Mouse (Mus musculus) left cerebral cortex, postnatal 25 days (tissue): ENCODE measurements at regions not wholly inside any gene's neighbourhood (a gene's known extent, or its start where the extent isn't known, plus 50 kb on each side); places are given as distances from the start of the nearest gene placed in this dataset.
"Not testable (repeated sequence)": the region's sequence is repeated elsewhere in the genome, so short reads cannot be mapped to it uniquely, and the experiment has no call there.

Experiments used
- DNase-seq, 2 experiments: peaks; one replicate each; pipeline ENCODE4 v3.0.0; 2022; ENCODE audit warnings: low spot score in 2 of 2, mixed read lengths in 1 of 2
- intact Hi-C: fragments of 180-260 bp; cut with DNase I; formaldehyde crosslinking; loops from one replicate; pipeline ENCODE4 v1.15.1; 2025

DNA sequence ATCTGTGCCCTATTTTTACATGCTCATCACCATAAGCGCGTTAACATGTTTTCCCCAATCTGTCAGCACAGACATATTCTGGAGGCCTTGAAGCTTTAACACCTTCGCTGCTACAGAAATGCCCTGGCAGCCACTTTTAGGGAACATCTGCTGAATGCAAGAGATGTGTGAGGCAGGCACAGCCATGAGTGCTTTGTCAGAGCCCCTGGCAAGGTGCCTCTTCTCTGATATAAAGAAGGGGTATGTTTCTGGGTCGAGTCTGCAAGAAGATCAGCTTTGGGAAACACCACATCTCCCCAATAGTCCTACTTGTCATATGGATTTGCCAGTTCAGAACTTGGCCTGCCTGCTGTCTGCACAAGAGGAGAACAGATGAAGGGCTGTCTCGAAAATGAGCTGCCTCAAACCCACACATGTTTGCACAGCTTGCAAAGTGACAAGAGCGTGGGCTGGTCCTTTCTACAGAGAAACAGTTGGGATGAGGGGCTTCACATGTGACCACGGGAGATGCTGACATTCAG is 1263.3 kb upstream of the Klhl29 start:
- intact Hi-C loops, result loop anchor here (1.0 to 2.0 kb wide), 7 partner anchors 59 to 884 kb away; no protein-coding TSS in a partner anchor
- peak; percentile 80 to 96 for DNase-seq

DNA sequence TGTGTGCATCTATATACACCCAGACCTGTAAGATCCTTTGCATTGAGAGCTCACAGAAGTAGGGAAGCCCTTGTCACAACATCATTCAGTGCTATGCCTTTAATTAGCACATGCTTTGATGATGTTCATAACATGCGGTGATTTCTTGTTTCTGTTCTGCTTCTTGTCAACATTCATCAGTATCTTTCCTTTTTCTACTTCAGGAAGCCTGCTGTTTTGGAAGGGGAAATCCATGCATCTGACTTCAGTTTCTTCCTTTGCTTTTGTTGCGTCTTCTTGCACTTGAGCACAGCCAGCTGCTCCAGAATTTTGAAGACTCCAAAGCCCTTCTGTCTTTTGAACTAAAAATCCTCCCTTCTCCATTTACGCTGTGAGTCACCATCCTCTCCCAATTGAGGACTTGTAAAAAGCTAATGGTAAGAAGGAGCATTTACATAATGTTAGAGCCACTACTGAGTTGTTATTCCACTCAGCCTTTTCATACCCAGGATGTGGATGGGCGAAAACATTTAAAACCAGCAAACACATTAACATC is 1262.4 kb upstream of the Klhl29 start:
- intact Hi-C loops, result loop anchor here (1.0 to 2.0 kb wide), 4 partner anchors 58 to 883 kb away; no protein-coding TSS in a partner anchor
- peak; percentile 21 to 86 for DNase-seq

DNA sequence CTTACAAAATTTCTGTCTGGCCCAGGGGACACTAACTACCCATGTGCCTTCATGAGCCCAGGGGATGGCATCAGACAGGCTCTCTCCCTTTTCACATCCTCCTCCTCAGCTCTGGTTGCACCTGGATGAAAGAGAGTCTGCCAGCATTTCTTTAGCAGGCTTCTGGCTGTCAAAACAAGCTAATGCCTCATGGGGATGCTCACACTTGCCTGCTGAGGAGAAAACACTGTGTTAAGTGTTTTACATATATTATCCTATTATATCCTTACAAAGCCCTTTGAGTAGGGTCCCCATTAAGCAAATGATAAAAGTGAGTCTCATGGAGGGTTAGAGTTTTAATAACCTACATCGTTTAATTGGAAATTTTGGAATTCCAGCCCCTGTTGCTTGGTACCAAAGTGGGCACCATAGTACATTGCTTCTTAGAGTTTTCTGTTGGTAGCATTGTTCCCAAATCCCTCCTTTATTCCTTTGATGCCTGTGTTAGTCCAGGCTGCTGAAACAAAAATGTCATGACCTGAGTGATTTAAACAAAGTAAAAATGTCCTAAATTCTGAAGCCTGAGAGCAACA is 1247.2 kb upstream of the Klhl29 start:
- DNase-seq, result no peak
- intact Hi-C loops, result no loop called here

DNA sequence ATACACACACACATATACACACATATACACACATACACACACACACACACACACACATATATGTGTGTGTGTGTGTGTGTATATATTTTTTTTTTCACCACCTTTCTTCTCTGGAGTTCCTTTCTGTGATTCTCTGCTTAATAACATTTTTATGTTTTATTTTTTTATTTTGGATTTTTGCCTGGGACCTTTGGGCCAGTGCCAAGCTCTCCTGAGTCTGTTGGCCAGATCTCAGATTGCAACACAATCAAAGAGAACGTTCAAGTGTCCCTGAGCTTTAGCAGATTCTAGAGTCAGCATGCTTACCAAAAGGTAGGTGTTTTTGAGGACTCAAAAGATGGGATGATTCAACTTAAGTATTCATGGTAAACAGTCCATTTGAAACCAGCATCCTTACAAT is 1225.6 kb upstream of the Klhl29 start:
- no peak for DNase-seq
- intact Hi-C loops, result no loop called here

DNA sequence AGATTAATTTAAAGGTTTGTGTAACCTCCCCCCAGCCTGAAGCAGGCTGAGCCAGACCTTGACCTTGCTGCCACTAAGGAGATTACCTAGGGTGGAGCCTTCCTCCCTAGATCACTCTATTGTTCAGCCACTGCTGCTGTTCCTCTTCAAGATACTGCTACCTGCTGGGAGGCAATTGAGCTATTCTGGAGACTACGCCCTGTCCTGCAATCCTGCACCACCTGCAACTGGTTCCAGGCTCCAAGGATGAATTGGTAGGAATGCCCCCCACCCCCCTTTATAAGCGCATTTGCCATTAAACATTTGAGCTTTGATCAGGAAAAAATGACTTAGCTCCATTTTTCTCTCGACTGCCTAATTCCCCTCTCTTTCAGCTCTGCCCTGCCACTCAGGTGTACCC is 1220.0 kb upstream of the Klhl29 start:
- DNase-seq, intact Hi-C loops: not testable (repeated sequence)

DNA sequence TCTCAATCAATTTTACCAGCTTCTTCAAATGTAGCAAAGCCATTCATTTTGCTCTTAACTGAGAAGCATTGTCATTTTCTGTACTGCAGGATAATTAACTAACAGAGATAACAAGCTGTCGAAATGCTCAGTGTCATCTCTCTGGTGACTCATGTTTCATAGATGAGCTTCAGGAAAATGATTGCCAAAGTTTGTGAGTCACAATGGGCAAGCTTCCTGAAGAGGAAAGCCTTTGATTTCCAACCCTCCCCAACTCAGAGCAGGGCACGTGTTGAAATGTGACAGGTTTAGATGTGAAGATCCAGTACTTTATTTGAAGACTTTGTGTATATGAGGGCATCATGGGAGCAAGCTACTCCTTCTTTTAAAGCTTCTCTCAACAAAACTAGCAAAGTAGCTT is 1214.7 kb upstream of the Klhl29 start:
- DNase-seq, result peak in 1 of 2 experiments; percentile 24

DNA sequence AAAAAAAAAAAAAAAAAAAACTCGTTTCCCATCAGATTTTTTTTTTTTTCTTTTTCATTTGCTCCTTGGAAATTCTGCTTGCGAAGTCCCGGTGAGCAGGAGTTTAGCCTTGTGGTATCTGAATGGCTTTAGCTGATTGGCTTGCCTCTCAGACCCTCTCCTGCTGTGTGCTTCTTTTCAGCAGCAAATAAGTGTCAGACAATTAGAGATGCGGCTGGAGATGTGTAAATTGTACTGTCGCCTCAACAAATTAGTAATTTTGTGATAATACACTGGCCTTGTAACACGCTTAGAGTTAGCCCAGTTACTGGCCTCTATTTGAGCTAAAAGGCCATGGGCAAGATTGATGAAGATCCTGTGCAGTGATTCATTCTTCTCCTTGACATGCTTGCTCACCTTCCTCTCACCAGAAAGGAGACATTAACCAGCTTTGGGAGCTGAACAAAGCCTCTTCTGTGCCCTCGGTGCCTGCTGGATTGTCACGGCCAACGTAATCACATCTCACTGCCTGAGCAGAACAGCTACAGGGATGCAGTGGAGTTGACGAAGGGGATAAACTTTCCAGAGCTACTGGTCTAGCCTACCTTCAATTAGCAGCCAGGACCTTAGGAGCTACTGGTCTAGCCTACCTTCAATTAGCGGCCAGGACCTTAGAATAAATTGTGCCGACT is 1212.7 kb upstream of the Klhl29 start:
- intact Hi-C loops, result no loop called here

More for the DNA sequence above, 1214.7 kb upstream of the Klhl29 start:
- intact Hi-C loops, result no loop called here

DNA sequence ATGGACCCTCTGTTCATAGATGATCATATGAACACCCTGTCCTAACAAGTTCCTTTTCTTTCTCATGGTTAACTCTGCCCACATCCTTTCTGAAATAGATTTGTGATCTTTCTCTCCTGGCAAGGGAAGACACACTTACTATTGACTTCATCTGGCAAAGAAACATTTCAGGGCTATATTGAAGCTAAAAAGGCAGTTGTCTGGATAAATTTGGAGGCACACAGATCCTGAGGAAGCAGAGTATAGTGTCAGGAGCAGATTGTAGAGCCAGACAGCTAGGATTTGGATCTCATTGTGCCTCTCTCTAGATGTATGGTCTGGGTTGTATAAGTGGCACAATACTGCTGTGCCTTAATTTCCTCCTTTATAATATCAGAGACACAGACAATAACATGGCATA is 1204.7 kb upstream of the Klhl29 start:
- intact Hi-C loops, result loop anchor here (1.0 kb wide), 1 partner anchor 58 kb away; no protein-coding TSS in a partner anchor
- DNase-seq, result peak; percentile 14 to 86

More for the DNA sequence above, 1212.7 kb upstream of the Klhl29 start:
- no peak for DNase-seq

DNA sequence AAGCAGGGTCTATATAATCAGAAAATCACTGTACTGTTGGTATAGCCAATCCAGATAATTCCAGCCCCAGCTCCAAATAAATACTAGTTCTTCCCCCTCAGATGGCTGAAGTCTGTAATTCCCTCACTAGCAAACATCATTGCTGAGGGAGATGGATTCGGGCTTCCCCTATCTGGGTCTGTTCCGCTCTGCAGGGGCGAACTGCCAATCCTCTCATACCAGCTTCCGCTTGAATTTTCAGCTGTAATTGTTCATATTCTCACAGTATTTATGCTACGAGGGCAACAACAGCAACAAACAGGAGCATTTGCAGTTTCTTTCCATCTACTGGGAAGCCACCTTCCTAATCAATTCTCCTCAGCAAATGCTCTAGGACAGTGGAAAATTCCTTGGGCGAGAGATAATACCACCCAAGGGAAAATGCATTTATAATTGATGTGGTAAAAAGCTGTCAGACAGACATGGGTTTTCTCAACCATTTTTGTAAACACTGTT is 1201.4 kb upstream of the Klhl29 start:
- intact Hi-C loops, result no loop called here
- DNase-seq, result peak in 1 of 2 experiments; percentile 6
